ENCODE assay signal across 10 mouse cellular contexts in genomic region chr4:127263438-127264182, GRCm38 (mm10). TPM values are rescaled to one million over a fixed set of nuclear protein-coding genes. Genes with fewer than 3 reads are reported as not detected.
DNase-seq lines count a peak whose midpoint lies in the region; ATAC-seq lines count a peak whose summit lies in the region.
"Had no signal": no experiment of that assay in that cellular context is flagged by ENCODE, and none has a peak within 500 bp of the region (broad histone marks: within the 10 kb centered on the region; RNA-seq: fewer than 3 reads in every experiment).

No protein-coding gene starts in this region.

- H3K9me3 ChIP-seq in megakaryocyte, embryonic 14.5 days, result peaks cover 6% of the 10 kb centered on the region; the same call in 1 of the 2 replicates
- H3K9me3 ChIP-seq in heart, embryonic 14.5 days (ENCODE audit: control insufficient read depth, low read length), result no peaks in the 10 kb centered on the region
- H3K9me3 ChIP-seq in neural tube, embryonic 13.5 days, result no peaks in the 10 kb centered on the region
- H3K9me3 ChIP-seq: forebrain, embryonic 15.5 days had no signal

- no peak overlapping the region for H3K4me2 ChIP-seq in heart, embryonic 14.5 days (ENCODE audit: low read length)
- no peak overlapping the region for H3K4me2 ChIP-seq in neural tube, embryonic 13.5 days
- H3K4me2 ChIP-seq: forebrain, embryonic 15.5 days had no signal

- peak overlapping the region; percentile 59 to 76 for H3K27ac ChIP-seq in heart, embryonic 14.5 days (replicated peaks in 1 of 2; ENCODE audit: control insufficient read depth in 1 of 2, insufficient read depth in 1 of 2, low read depth in 2 of 2, low read length in 2 of 2)
- 0 out of 2 replicates have a peak overlapping the region, but pooled peaks have one; percentile 46 for H3K27ac ChIP-seq in neural tube, embryonic 13.5 days (replicated peaks)
- H3K27ac ChIP-seq: forebrain, embryonic 15.5 days; left cerebral cortex, adult 2 months had no signal

- 56% methylated on average over 19 of the region's 19 CpGs for WGBS in heart, embryonic 14.5 days
- WGBS in neural tube, embryonic 13.5 days, result 62% methylated on average over 19 of the region's 19 CpGs

- peaks cover 32% of the 10 kb centered on the region for H3K27me3 ChIP-seq in megakaryocyte, embryonic 14.5 days (replicated peaks)
- H3K27me3 ChIP-seq in heart, embryonic 14.5 days (ENCODE audit: control insufficient read depth, insufficient read depth, low read length), result no peaks in the 10 kb centered on the region
- no peaks in the 10 kb centered on the region for H3K27me3 ChIP-seq in neural tube, embryonic 13.5 days
- H3K27me3 ChIP-seq: forebrain, embryonic 15.5 days had no signal

- H3K9ac ChIP-seq in heart, embryonic 14.5 days (ENCODE audit: low read length), result no peak overlapping the region
- H3K9ac ChIP-seq in neural tube, embryonic 13.5 days, result no peak overlapping the region
- H3K9ac ChIP-seq: forebrain, embryonic 15.5 days had no signal

- H3K4me1 ChIP-seq in megakaryocyte, embryonic 14.5 days, result peaks cover 53% of the 10 kb centered on the region
- peaks cover 6 to 7% of the 10 kb centered on the region in 2 experiments for H3K4me1 ChIP-seq in heart, embryonic 14.5 days (ENCODE audit: control insufficient read depth in 2 of 2, insufficient read depth in 2 of 2, low read length in 2 of 2)
- no peaks in the 10 kb centered on the region for H3K4me1 ChIP-seq in neural tube, embryonic 13.5 days (replicated peaks)
- H3K4me1 ChIP-seq: forebrain, embryonic 15.5 days had no signal

- DNase-seq in kidney, postnatal 36 days, result peak; percentile 31 to 43
- DNase-seq in spleen, postnatal 10 days (ENCODE audit: low spot score in 2 of 2), result no peak
- DNase-seq in cerebellum, postnatal 25 days, result no peak
- no peak for DNase-seq in testis, postnatal 10 days (ENCODE audit: low spot score)

- no peak for ATAC-seq in megakaryocyte, adult 5-6 weeks (ENCODE audit: poor library complexity, severe bottlenecking)
- peak; percentile 79 for ATAC-seq in heart, embryonic 14.5 days (ENCODE audit: insufficient number of reproducible peaks, insufficient read depth, low FRiP score, low read depth)
- no peak for ATAC-seq in neural tube, embryonic 13.5 days (ENCODE audit: low read depth)
- ATAC-seq: forebrain, embryonic 15.5 days had no signal

- H3K4me3 ChIP-seq in megakaryocyte, embryonic 14.5 days (replicated peaks), result peak overlapping the region; percentile 79
- H3K4me3 ChIP-seq in heart, embryonic 14.5 days (ENCODE audit: control insufficient read depth in 1 of 2, insufficient read depth in 1 of 2, low read depth in 1 of 2, low read length in 2 of 2), result no peak overlapping the region
- no peak overlapping the region for H3K4me3 ChIP-seq in neural tube, embryonic 13.5 days
- H3K4me3 ChIP-seq: forebrain, embryonic 15.5 days; left cerebral cortex, adult 2 months had no signal

- H3K36me3 ChIP-seq in megakaryocyte, embryonic 14.5 days (replicated peaks; ENCODE audit: low read length), result no peaks in the 10 kb centered on the region
- H3K36me3 ChIP-seq in heart, embryonic 14.5 days (ENCODE audit: control insufficient read depth, insufficient read depth, low read length), result no peaks in the 10 kb centered on the region
- no peaks in the 10 kb centered on the region for H3K36me3 ChIP-seq in neural tube, embryonic 13.5 days
- H3K36me3 ChIP-seq: forebrain, embryonic 15.5 days had no signal

RNA-seq across cellular contexts. Expression of gene Smim12, which starts 20.0 kb away (rescaled TPM):
- 10.2 and 60.3 TPM in 2 replicates for polyA plus RNA-seq in megakaryocyte, embryonic 14.5 days (2012; ENCODE audit: insufficient read depth, low replicate concordance)
- total RNA-seq in megakaryocyte, adult 5-6 weeks (2015), result 33.9 and 37.3 TPM in 2 replicates
- total RNA-seq in megakaryocyte, adult 5-6 weeks (2017), result 33.7 and 39.3 TPM in 2 replicates
- polyA plus RNA-seq in heart, embryonic 14.5 days (2014; fragmentation: Nextera tagmentation; extraction: Ambion mirVana), result 61.2 and 63.8 TPM in 2 replicates
- 57.9 and 60.3 TPM in 2 replicates for polyA plus RNA-seq in neural tube, embryonic 13.5 days (2015; fragmentation: Nextera tagmentation; extraction: Ambion mirVana)

RNA-seq across cellular contexts. Expression of gene Gja4, which starts 50.2 kb away (rescaled TPM):
- polyA plus RNA-seq in megakaryocyte, embryonic 14.5 days (2012; ENCODE audit: insufficient read depth, low replicate concordance), result 0.72 and 5.4 TPM in 2 replicates
- 0.27 TPM in 1 of 2 replicates, not detected in the other for total RNA-seq in megakaryocyte, adult 5-6 weeks (2015)
- total RNA-seq in megakaryocyte, adult 5-6 weeks (2017), result not detected in 2 replicates
- polyA plus RNA-seq in heart, embryonic 14.5 days (2014; fragmentation: Nextera tagmentation; extraction: Ambion mirVana), result 41.4 and 42.2 TPM in 2 replicates
- 18.4 and 22.9 TPM in 2 replicates for polyA plus RNA-seq in neural tube, embryonic 13.5 days (2015; fragmentation: Nextera tagmentation; extraction: Ambion mirVana)

Comparison
In these comparisons a context has a peak if more than half of its experiments do, and no peak if none do; other contexts are left out.
1. DNase-seq: peak in kidney, postnatal 36 days (2 of 2); none in spleen, postnatal 10 days (0 of 2), cerebellum, postnatal 25 days (0 of 2) and testis, postnatal 10 days (single experiment).